Mouse (Mus musculus): ENCODE measurements around the gene Rhoa.

Gene Rhoa

DNA sequence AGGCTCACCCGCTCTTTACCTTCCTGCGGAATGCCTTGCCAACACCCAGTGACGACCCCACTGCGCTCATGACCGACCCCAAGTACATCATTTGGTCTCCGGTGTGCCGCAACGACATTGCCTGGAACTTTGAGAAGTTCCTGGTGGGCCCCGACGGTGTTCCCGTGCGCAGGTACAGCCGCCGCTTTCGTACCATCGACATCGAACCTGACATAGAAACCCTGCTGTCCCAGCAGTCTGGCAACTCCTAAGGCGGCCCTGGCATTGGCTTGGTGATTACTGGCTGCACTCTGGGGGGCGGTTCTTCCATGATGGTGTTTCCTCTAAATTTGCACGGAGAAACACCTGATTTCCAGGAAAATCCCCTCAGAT, 33.9 kb downstream of the Rhoa start:
- CTCF ChIA-PET, result no interaction called here

DNA sequence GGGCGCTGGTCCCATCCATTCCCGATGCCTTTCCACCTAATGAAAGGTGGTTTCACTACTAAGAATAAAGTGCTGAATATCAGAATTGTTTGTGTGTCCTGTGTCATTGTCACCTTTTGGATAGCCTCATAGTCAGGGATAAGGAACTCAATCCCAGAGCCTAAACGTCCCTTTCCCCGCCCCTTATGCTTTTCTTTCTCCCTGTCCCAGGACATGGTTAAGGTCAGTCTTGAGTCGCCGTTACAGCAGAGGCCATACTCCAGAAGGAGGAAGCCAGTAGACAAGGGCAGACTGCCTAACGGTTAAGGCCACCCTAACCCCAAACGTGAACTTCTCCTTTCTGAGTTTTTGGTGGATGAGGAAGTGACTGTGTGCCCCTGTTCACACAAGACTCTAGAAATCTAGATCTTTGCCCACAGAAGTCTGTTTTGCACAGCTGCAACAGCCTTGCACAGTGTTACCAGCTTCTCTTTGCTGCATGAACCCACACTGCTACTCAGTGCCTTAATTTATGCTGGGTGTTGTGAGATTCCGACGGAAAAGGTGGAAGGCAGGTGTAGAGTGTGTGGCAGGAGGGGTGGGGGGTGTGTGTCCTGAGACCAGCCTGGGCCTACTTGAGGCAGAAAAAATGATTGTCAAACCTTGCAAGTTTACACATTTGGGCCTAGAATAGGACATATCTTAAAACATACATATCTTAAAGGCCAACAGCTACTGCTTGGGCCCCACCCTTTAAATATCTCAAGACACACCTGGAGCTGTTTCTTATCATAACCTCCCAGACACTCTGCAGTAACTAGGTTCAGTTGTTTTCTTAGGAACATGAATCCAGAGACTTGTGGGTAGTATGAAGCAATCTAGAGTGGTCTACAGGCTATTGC, 34.6 kb downstream of the Rhoa start:
- CTCF ChIA-PET, result no interaction called here

DNA sequence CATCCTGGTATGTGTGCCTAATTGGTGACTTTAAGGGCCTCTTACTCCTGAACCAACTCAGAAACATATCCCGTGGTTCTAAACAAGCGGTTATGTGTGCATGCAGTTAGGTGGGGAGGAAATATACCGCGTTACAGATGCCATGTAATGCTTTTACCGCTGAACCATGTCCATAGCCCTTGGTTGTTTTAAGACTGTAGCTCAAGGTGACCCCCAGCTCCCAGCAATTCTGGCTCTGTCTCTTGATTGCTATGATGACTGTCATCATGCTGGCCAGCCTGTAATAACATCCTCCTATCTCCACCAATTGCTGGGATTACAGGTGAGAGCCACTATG, 35.2 kb downstream of the Rhoa start:
- CTCF ChIA-PET, result no interaction called here

DNA sequence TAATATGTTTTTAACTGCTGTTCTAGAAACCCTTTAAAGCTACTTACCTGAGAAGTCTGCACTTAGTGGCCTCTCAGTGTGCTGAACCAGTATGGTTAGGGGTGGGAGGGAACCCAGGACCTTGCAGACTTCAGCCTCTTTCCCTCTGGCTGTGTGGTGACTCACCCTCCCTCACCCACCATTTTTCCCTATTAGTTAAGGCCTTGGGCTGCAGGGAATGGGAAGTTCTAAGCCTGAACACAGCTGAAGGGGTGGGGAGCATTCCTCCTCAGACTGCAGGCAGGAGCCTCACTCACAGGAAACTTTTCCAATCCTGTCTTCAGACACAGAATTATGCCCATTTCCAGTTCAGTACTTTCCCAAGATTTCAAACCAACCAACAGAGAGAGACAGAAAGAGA, 35.9 kb downstream of the Rhoa start:
- CTCF ChIA-PET, result interaction anchor here (0.7 kb wide), 1 partner anchor 20 kb away, joined by 3 read pairs; no protein-coding TSS in a partner anchor

DNA sequence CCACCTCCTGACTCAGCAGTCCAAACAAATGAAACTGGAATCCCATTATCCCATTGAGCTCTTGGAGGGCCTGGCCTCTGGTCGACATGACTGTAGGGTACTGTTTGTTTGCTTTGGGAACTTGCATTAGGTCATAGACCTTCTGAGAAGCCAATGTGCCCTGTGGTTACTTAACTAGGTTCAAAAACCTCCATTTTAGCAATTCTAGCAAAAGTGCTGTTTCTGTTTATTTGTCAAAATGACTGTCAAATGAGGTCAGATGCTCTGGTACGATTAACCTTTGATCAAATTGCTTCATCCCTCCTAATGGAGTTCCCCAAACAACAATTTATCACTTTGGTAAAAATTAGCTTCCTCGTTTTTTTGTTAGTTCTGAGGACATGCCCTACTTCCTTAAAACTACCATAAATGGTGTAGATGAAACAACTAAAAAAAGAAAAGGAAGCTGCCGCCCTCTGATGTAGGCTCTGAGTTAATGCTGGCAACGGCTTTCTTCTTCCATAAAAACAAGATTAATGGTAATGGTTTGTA, 36.4 kb downstream of the Rhoa start:
- CTCF ChIA-PET, result interaction anchor here (0.6 to 0.8 kb wide), 3 partner anchors 21 to 127 kb away, joined by 3 to 13 read pairs (median 3); no protein-coding TSS in a partner anchor

DNA sequence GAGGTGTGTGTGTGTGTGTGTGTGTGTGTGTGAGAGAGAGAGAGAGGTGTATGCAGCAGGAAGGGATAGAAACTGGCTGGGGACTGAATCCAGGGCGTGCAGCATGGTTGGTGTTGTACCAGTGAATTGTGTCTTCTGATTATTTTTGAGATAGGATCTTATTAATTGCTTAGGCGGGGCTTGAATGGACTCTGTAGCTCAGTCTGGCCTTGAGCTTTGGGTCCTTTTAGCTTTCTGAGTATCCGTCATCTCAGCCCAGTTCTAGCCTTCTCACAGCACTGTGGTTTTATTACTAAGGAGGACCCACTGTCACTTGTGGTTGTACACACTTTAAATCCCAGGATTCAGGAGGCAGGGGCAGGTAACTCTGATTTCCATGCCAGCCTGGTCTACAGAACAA, 37.4 kb downstream of the Rhoa start:
- CTCF ChIA-PET, result interaction anchor here (0.8 kb wide), 1 partner anchor 128 kb away, joined by 13 read pairs; no protein-coding TSS in a partner anchor

DNA sequence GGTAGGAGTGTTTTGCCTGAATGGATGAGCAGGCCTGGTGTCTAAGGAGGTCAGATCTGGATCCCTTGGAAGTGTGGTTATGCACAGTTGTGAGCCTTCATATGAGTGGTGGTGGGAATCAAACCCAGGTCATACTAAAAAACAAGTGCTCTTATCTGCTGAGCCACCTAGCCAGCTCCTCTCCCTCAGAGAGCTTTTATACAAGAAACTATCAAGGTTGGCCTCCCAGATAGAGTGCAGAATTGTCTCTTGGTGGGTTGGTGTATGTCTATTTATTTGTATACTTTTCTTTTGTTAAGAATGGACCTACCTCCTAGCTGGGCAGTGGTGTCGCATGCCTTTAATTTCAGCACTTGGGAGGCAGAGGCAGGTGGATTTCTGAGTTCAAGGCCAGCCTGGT, 37.9 kb downstream of the Rhoa start:
- CTCF ChIA-PET, result no interaction called here

DNA sequence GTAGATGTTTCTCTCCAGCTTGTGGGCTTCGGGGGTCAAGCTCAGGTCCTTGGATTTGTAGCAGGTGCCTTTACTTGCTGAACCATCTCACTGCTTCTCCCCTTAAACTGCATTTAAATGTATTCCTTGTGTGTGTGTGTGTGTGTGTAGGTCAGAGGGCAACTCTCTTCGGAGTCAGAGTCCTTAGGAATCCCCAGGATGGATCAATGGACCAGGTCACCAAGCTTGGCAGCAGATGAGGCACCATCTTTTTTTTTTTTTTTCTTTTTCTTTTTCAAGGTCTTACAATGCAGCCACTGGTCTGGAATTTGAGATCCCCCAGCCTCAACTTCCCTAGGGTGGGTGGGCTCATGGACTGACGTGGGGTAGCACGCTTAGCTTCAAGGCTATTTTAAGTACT, 38.5 kb downstream of the Rhoa start:
- CTCF ChIA-PET, result no interaction called here

DNA sequence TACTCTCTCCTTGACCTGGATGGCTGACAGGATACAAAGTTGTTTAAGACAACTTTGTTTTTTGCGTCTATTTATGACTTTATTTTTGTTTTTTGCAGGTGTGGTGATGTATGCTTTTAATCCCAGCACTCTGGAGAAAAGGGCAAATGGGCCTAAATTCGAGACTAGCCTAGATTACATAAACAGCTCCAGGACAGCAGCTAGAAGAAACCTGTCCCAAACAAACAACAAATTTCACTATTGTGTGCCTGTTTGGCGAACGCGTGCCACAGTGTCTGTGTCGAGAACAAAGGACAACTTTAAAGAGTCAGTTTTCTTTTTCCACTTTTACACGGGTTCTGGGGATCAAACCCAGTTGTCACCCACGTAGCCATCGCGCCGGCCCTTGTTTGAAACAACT, 41.1 kb downstream of the Rhoa start:
- CTCF ChIA-PET, result no interaction called here

DNA sequence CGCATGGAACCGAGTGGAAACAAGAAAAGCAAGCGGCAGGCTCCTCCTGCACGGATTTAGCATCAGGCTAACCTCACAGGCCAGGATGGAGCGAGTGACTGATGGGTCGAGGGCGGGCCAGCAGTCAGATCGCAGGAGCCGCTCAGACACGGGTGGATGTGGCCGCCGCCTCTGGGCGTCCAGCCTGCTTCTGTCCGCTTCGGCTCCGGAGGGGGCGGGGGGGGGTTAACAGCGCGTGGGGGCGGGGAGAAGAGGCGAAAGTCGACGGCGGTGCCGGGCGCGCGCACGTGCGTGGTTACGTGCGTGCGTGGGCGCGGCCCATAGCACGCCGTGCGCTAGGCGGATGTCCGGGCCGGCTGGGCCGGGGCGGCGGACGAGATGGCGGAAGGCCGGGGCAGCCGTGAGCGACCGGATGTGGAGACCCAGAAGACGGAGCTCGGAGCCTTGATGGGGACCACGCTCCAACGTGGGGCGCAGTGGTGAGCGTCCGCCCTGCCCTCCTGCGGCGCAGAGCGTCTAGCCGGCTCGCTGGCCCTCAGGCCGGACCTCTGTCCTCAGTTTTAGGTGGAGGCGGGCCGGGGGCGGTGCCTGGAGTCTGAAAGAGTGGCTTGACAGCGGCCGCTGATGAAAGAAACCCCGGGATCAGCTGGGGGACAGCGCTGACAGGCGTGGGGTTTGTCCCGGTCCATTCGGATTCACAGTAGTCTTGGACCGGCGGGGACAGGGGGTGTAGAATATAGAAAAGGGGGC, 41.8 kb downstream of the Rhoa start, which contains the start of gene Usp4:
TSS of gene Usp4 (plus strand) at position 314 of the 750 bp plus-strand sequence.
- CTCF ChIA-PET, result interaction anchor here (0.7 to 1.1 kb wide), 5 partner anchors 11 to 643 kb away, joined by 3 to 7 read pairs (median 4); no protein-coding TSS in a partner anchor

DNA sequence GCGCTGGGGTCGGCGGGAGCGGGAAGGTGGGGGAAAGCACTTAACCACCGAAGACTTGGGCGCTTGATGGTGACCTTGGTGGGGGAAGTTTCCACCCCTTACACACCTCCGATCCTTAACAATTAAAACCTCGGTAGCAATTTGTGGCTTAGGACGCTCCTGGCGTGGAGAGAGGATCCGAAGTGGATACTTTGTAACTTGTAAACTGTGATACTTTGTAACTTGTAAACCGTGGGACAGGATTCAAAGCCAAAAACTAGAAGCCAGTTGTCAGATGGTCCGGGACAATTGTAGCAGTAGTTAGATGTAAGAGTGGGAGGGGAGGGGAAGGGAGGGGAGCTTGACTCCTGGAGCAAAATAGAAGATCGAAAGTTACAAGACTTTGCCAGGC, 42.4 kb downstream of the Rhoa start:
- CTCF ChIA-PET, result interaction anchor here (0.7 to 1.1 kb wide), 4 partner anchors 41 to 642 kb away, joined by 3 to 7 read pairs (median 4); no protein-coding TSS in a partner anchor

DNA sequence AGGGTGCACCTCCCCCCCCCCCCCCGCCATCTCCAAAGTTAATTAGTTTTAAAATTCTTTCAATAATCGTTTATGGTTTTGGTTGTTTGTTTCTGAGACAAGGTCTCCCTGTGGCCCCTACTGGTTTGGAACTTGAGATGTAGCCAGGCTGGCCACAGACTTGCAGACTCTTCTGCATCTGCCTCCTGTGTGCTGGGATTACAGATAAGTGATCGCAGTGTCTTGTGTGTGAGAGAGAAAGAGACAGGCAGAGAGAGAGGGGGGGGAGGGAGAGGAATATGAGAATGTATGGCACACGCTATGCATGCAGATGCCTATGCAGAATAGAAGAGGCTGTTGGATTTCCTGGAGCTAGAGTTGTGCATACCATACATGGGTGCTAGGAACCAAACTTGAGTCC, 43.8 kb downstream of the Rhoa start:
- CTCF ChIA-PET, result interaction anchor here (0.9 kb wide), 2 partner anchors 12 to 48 kb away, joined by 3 to 14 read pairs; no protein-coding TSS in a partner anchor

DNA sequence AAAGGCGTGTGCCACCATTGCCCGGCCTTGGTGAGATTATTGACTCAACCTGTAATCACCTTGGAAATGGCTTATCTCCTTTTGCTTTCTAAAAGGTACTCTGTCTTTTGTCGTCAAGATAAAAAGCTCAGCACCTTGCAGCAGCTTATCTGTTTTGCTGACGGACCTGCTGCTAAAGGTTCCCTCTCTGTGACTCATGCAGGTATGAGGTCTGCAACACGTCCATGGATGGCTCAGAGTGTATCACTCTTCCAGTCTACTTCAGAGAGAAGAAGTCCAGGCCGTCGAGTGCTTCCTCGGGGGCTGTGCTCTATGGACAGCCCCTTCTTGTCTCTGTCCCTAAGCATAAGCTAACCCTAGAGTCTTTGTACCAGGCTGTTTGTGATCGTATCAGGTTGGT, 72.3 kb downstream of the Rhoa start:
- CTCF ChIA-PET, result interaction anchor here (0.6 kb wide), 1 partner anchor 308 kb away, joined by 6 read pairs; no protein-coding TSS in a partner anchor

DNA sequence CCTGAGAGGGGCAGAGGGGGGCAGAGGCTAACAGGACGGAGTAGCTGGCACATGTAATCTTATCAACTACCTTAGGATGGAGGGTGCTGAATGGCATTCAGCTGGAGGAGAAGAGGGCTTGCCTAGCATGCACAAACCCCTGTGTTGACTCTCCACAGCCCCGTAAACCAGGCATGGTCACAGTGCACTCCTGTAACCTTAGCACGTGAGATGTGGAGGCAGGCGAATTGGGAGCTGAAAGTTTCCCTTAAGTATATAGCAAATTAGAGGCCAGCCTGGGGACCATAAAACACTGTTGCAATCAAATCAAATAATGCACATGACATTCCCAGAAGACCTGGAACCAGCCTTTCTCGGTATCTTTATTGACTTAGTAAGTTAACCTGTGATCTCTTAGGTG, 72.8 kb downstream of the Rhoa start:
- CTCF ChIA-PET, result interaction anchor here (0.6 kb wide), 1 partner anchor 307 kb away, joined by 6 read pairs; no protein-coding TSS in a partner anchor

DNA sequence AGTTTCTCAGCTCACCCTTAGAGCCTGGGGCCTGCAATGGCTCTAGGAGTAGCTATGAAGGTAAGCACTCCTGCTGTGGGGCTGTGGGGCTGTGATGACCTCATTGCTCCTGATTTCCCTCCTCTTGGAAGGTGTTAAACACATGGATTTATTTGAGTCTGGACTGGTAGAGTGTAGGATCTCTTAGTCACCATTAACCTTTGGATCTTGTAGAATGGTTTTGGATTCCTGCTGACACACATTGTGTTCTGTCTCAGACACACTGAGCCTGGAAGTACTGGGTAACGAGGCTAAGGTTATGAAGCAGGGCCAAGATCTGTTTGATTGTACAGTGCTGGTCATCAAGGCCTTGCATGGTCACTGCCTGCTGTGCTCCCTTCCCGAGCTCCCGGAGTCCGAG, 73.4 kb downstream of the Rhoa start:
- CTCF ChIA-PET, result no interaction called here

DNA sequence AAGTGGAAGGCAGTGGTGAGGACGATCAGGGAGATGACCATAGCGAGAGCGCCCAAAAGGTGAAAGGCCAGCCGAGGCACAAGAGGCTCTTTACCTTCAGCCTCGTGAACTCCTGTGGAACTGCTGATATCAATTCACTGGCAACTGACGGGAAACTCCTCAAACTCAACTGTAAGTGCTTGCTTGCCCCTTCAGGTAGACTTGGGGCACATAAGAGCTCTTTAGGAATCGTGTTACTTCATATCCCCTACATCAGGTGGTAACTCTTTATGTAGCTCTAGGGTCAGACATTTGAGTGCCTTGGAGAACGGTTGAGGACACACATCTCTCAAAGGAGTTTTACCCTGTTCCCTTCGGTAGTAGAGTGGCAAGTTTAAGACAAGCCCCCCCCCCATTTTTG, 75.5 kb downstream of the Rhoa start:
- CTCF ChIA-PET, result no interaction called here

DNA sequence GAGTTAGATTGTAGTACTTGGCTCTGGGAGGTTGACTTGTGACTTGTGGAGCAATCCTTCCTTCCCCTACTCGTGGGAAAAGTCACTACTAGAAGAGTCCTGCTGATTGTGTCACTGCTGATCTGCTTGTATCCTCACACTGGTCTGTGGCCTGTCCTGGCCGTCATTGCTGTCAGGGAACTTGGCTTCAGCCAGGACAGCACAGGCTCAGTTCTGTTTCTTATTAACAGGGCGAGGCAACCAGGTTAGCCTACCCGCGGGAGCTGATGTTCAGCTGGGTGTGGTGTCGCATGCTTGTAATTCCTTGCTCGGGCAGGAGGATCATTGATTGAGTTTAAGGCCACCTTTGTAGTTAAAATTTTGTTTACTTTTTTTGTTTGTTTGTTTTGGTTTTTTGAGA, 79.1 kb downstream of the Rhoa start:
- CTCF ChIA-PET, result no interaction called here

DNA sequence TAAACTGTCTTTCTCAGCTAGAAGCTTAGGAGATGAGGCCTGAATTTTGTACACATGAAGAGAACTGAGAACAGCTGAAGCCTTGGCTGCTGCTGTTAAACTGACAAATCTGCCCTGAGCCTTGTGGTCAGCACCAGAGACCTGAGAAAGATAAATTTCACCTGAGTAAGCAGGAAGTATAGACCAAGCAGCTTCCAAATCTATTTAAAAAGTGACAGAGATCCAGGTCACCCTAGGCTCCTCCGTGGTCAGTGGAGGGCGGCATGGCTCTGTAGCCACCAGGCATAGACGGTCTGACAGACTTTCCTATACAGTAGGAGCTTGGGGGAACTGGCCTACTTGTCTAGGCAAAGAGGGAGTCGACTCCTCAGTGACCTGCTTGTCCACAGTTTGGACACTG, 80.9 kb downstream of the Rhoa start:
- CTCF ChIA-PET, result no interaction called here
